In genomic region chr8:128003385-128003784, GRCm38 (mm10) we compare ENCODE assay signal across 23 mouse cellular contexts.
DNase-seq lines count a peak whose midpoint lies in the region; ATAC-seq and TF ChIP-seq lines count a peak whose summit lies in the region.
"Had no signal": no experiment of that assay in that cellular context is flagged by ENCODE, and none has a peak within 500 bp of the region (broad histone marks: within the 10 kb centered on the region; RNA-seq: fewer than 3 reads in every experiment).

No protein-coding gene starts in this region.

- peak; percentile 61 for DNase-seq in embryo, embryonic 10 days (ENCODE audit: low spot score)
- no peak for DNase-seq in embryo, embryonic 11 days
- DNase-seq in liver, embryonic 11.5 days (ENCODE audit: low spot score) = no peak
- DNase-seq in stomach, postnatal 0 days (ENCODE audit: low spot score) = no peak
- no peak for DNase-seq in frontal cortex, postnatal 10 days (ENCODE audit: low spot score in 2 of 2)
- DNase-seq: adrenal gland, postnatal 14 days; cerebellum, adult 9-11 months; gastrocnemius, postnatal 10 days; heart, adult 18-20 months; heart, postnatal 4 days; kidney, adult 8-10 months; kidney, postnatal 25 days; right cerebral cortex, postnatal 14 days; spleen, adult 18-20 months; thymus, adult 2 months had no signal

- H3K27ac ChIP-seq in liver, embryonic 11.5 days (ENCODE audit: low read depth, low read length) = 0 out of 2 replicates have a peak overlapping the region, but pooled peaks have one; percentile 39
- no peak overlapping the region for H3K27ac ChIP-seq in liver, embryonic 12.5 days
- 0 out of 2 replicates have a peak overlapping the region, but pooled peaks have one; percentile 0 for H3K27ac ChIP-seq in stomach, embryonic 15.5 days
- H3K27ac ChIP-seq in stomach, postnatal 0 days (replicated peaks) = no peak overlapping the region
- peak overlapping the region; percentile 14; the same call in 1 of the 2 replicates for H3K27ac ChIP-seq in stomach, embryonic 16.5 days (ENCODE audit: low read length)
- H3K27ac ChIP-seq: left cerebral cortex, adult 2 months; limb, embryonic 12.5 days; liver, embryonic 14.5 days; neural tube, embryonic 13.5 days had no signal

- H3K9me3 ChIP-seq in liver, embryonic 11.5 days (ENCODE audit: control insufficient read depth, low read length) = no peaks in the 10 kb centered on the region
- H3K9me3 ChIP-seq in liver, embryonic 12.5 days (replicated peaks) = no peaks in the 10 kb centered on the region
- H3K9me3 ChIP-seq in stomach, embryonic 15.5 days = no peaks in the 10 kb centered on the region
- no peaks in the 10 kb centered on the region for H3K9me3 ChIP-seq in stomach, postnatal 0 days (ENCODE audit: control insufficient read depth, low read length)
- H3K9me3 ChIP-seq in stomach, embryonic 16.5 days (replicated peaks; ENCODE audit: control insufficient read depth, low read length) = no peaks in the 10 kb centered on the region
- H3K9me3 ChIP-seq: limb, embryonic 12.5 days; neural tube, embryonic 13.5 days had no signal

- H3K4me3 ChIP-seq in liver, embryonic 11.5 days (ENCODE audit: low read depth, low read length) = no peak overlapping the region
- no peak overlapping the region for H3K4me3 ChIP-seq in liver, embryonic 12.5 days
- no peak overlapping the region for H3K4me3 ChIP-seq in stomach, embryonic 15.5 days (replicated peaks)
- H3K4me3 ChIP-seq in stomach, postnatal 0 days (ENCODE audit: low read depth, low read length) = no peak overlapping the region
- no peak overlapping the region for H3K4me3 ChIP-seq in stomach, embryonic 16.5 days (replicated peaks; ENCODE audit: low read length)
- H3K4me3 ChIP-seq: left cerebral cortex, adult 2 months; limb, embryonic 12.5 days; neural tube, embryonic 13.5 days had no signal

- no peaks in the 10 kb centered on the region for H3K36me3 ChIP-seq in liver, embryonic 11.5 days (ENCODE audit: control insufficient read depth, insufficient read depth, low read length)
- no peaks in the 10 kb centered on the region for H3K36me3 ChIP-seq in liver, embryonic 12.5 days
- no peaks in the 10 kb centered on the region for H3K36me3 ChIP-seq in stomach, embryonic 15.5 days
- H3K36me3 ChIP-seq in stomach, postnatal 0 days (ENCODE audit: control insufficient read depth, insufficient read depth, low read length) = no peaks in the 10 kb centered on the region
- H3K36me3 ChIP-seq in stomach, embryonic 16.5 days (ENCODE audit: control insufficient read depth, insufficient read depth, low read length) = no peaks in the 10 kb centered on the region
- H3K36me3 ChIP-seq: limb, embryonic 12.5 days; neural tube, embryonic 13.5 days had no signal

- no peak for ATAC-seq in liver, embryonic 11.5 days (replicated peaks; ENCODE audit: low FRiP score)
- no peak for ATAC-seq in liver, embryonic 12.5 days
- ATAC-seq in stomach, embryonic 15.5 days (ENCODE audit: insufficient read depth, low FRiP score, low read depth) = no peak
- no peak for ATAC-seq in stomach, postnatal 0 days (ENCODE audit: low FRiP score, low TSS enrichment)
- ATAC-seq in stomach, embryonic 16.5 days (ENCODE audit: insufficient read depth, low FRiP score) = no peak
- ATAC-seq: CD4-positive, CD25-positive, alpha-beta regulatory T cell, adult 4 months had no signal

- no peak overlapping the region for H3K4me2 ChIP-seq in liver, embryonic 11.5 days
- no peak overlapping the region for H3K4me2 ChIP-seq in liver, embryonic 12.5 days
- H3K4me2 ChIP-seq in stomach, embryonic 15.5 days = no peak overlapping the region
- H3K4me2 ChIP-seq in stomach, postnatal 0 days (replicated peaks; ENCODE audit: low read depth) = no peak overlapping the region
- H3K4me2 ChIP-seq in stomach, embryonic 16.5 days (ENCODE audit: low read depth, low read length) = no peak overlapping the region
- H3K4me2 ChIP-seq: limb, embryonic 12.5 days; neural tube, embryonic 13.5 days had no signal

- no peaks in the 10 kb centered on the region for H3K4me1 ChIP-seq in liver, embryonic 11.5 days (replicated peaks; ENCODE audit: control insufficient read depth, insufficient read depth, low read length)
- H3K4me1 ChIP-seq in liver, embryonic 12.5 days = no peaks in the 10 kb centered on the region
- H3K4me1 ChIP-seq in stomach, embryonic 15.5 days = peaks cover 2% of the 10 kb centered on the region; the same call in 1 of the 2 replicates
- H3K4me1 ChIP-seq in stomach, postnatal 0 days (replicated peaks; ENCODE audit: control insufficient read depth, insufficient read depth) = no peaks in the 10 kb centered on the region
- peaks cover 7% of the 10 kb centered on the region for H3K4me1 ChIP-seq in stomach, embryonic 16.5 days (ENCODE audit: control insufficient read depth, insufficient read depth, low read length)

- no peaks in the 10 kb centered on the region for H3K27me3 ChIP-seq in liver, embryonic 11.5 days (replicated peaks; ENCODE audit: control insufficient read depth, insufficient read depth, low read length)
- no peaks in the 10 kb centered on the region for H3K27me3 ChIP-seq in liver, embryonic 12.5 days (replicated peaks)
- H3K27me3 ChIP-seq in stomach, embryonic 15.5 days (replicated peaks) = no peaks in the 10 kb centered on the region
- no peaks in the 10 kb centered on the region for H3K27me3 ChIP-seq in stomach, postnatal 0 days (ENCODE audit: control insufficient read depth, insufficient read depth, low read length)
- H3K27me3 ChIP-seq in stomach, embryonic 16.5 days (ENCODE audit: control insufficient read depth, insufficient read depth, low read length) = no peaks in the 10 kb centered on the region
- H3K27me3 ChIP-seq: limb, embryonic 12.5 days; neural tube, embryonic 13.5 days had no signal

- H3K9ac ChIP-seq in liver, embryonic 11.5 days (ENCODE audit: low read depth, low read length) = no peak overlapping the region
- H3K9ac ChIP-seq in liver, embryonic 12.5 days = no peak overlapping the region
- H3K9ac ChIP-seq in stomach, embryonic 15.5 days = no peak overlapping the region
- no peak overlapping the region for H3K9ac ChIP-seq in stomach, postnatal 0 days (ENCODE audit: low read length)
- no peak overlapping the region for H3K9ac ChIP-seq in stomach, embryonic 16.5 days (ENCODE audit: low read length)
- H3K9ac ChIP-seq: limb, embryonic 12.5 days; liver, embryonic 14.5 days; neural tube, embryonic 13.5 days had no signal

- WGBS in liver, embryonic 11.5 days = 37% methylated on average over 1 of the region's 1 CpGs
- 35% methylated on average over 1 of the region's 1 CpGs for WGBS in liver, embryonic 12.5 days (ENCODE audit: insufficient replicate concordance)
- WGBS in stomach, embryonic 15.5 days = 38% methylated on average over 1 of the region's 1 CpGs
- WGBS in stomach, postnatal 0 days = 50% methylated on average over 1 of the region's 1 CpGs
- 43% methylated on average over 1 of the region's 1 CpGs for WGBS in stomach, embryonic 16.5 days

- no peak for TF ChIP-seq CTCF in stomach, postnatal 0 days (IDR thresholded peaks at IDR 0.05; ENCODE audit: low read depth)

- no peak for TF ChIP-seq EP300 in stomach, postnatal 0 days (optimal IDR thresholded peaks at IDR 0.05)

Comparison
In these comparisons a context has a peak if more than half of its experiments do, and no peak if none do; other contexts are left out.
1. H3K27ac ChIP-seq: peak in liver, embryonic 11.5 days (single experiment), stomach, embryonic 15.5 days (single experiment) and stomach, embryonic 16.5 days (single experiment); none in liver, embryonic 12.5 days (single experiment) and stomach, postnatal 0 days (single experiment).